Mouse (Mus musculus): ENCODE measurements at regions not wholly inside any gene's neighbourhood (a gene's known extent, or its start where the extent isn't known, plus 50 kb on each side); places are given as distances from the start of the nearest gene placed in this dataset.

GRCm38 (mm10) chr2:172801804-172802203 is 138.3 kb downstream of the Bmp7 start:
- H3K9me3 ChIP-seq (ENCODE audit: control insufficient read depth, low read length) = no peaks in the 10 kb centered on the region
- ATAC-seq (ENCODE audit: insufficient read depth) = no peak
- WGBS (ENCODE audit: insufficient replicate concordance) = 16% methylated on average over 3 of the region's 4 CpGs
- H3K4me2 ChIP-seq (ENCODE audit: low read depth) = no peak overlapping the region
- no peak overlapping the region for H3K9ac ChIP-seq (replicated peaks)
- no peak for TF ChIP-seq EP300 (IDR thresholded peaks at IDR 0.05; ENCODE audit: low read depth)
- no peak for TF ChIP-seq CTCF (IDR thresholded peaks at IDR 0.05; ENCODE audit: low read depth)
- H3K27me3 ChIP-seq (ENCODE audit: control insufficient read depth, insufficient read depth, low read length) = no peaks in the 10 kb centered on the region
- DNase-seq (ENCODE audit: low read depth in 3 of 3, low spot score in 3 of 3) = no peak
- no peaks in the 10 kb centered on the region for H3K4me1 ChIP-seq (replicated peaks; ENCODE audit: control insufficient read depth in 2 of 2, insufficient read depth in 2 of 2, low read length in 1 of 2)
- H3K36me3 ChIP-seq (replicated peaks; ENCODE audit: control insufficient read depth, insufficient read depth, low read depth) = no peaks in the 10 kb centered on the region
- H3K27ac ChIP-seq = no peak overlapping the region
- no peak overlapping the region for H3K4me3 ChIP-seq (ENCODE audit: insufficient read depth in 1 of 2, low read depth in 2 of 2, low read length in 2 of 2)

GRCm38 (mm10) chr2:172807446-172807845 is 132.7 kb downstream of the Bmp7 start:
- no peak overlapping the region for H3K4me2 ChIP-seq (ENCODE audit: low read depth)
- no peak for DNase-seq (ENCODE audit: low read depth in 3 of 3, low spot score in 3 of 3)
- no peaks in the 10 kb centered on the region for H3K9me3 ChIP-seq (ENCODE audit: control insufficient read depth, low read length)
- H3K27ac ChIP-seq = no peak overlapping the region
- no peaks in the 10 kb centered on the region for H3K4me1 ChIP-seq (replicated peaks; ENCODE audit: control insufficient read depth in 2 of 2, insufficient read depth in 2 of 2, low read length in 1 of 2)
- no peak for ATAC-seq (ENCODE audit: insufficient read depth)
- no peak overlapping the region for H3K9ac ChIP-seq (replicated peaks)
- H3K36me3 ChIP-seq (replicated peaks; ENCODE audit: control insufficient read depth, insufficient read depth, low read depth) = no peaks in the 10 kb centered on the region
- WGBS (ENCODE audit: insufficient replicate concordance) = 59% methylated on average over 4 of the region's 4 CpGs
- TF ChIP-seq CTCF (IDR thresholded peaks at IDR 0.05; ENCODE audit: low read depth) = no peak
- TF ChIP-seq EP300 (IDR thresholded peaks at IDR 0.05; ENCODE audit: low read depth) = no peak
- no peaks in the 10 kb centered on the region for H3K27me3 ChIP-seq (ENCODE audit: control insufficient read depth, insufficient read depth, low read length)
- no peak overlapping the region for H3K4me3 ChIP-seq (ENCODE audit: insufficient read depth in 1 of 2, low read depth in 2 of 2, low read length in 2 of 2)

GRCm38 (mm10) chr2:172809306-172809705 is 130.8 kb downstream of the Bmp7 start:
- Histone ChIP-seq H3K27me3 (ENCODE audit: control insufficient read depth, insufficient read depth, low read length) (no peaks in the 10 kb centered on the region), H3K36me3 (replicated peaks; ENCODE audit: control insufficient read depth, insufficient read depth, low read depth) (no peaks in the 10 kb centered on the region), H3K9me3 (ENCODE audit: control insufficient read depth, low read length) (no peaks in the 10 kb centered on the region), H3K4me2 (ENCODE audit: low read depth) (no peak overlapping the region), H3K27ac (no peak overlapping the region), H3K4me3 (ENCODE audit: insufficient read depth in 1 of 2, low read depth in 2 of 2, low read length in 2 of 2) (no peak overlapping the region), H3K9ac (replicated peaks) (no peak overlapping the region), H3K4me1 (replicated peaks; ENCODE audit: control insufficient read depth in 2 of 2, insufficient read depth in 2 of 2, low read length in 1 of 2) (no peaks in the 10 kb centered on the region)
- TF ChIP-seq EP300 (IDR thresholded peaks at IDR 0.05; ENCODE audit: low read depth) = no peak
- TF ChIP-seq CTCF (IDR thresholded peaks at IDR 0.05; ENCODE audit: low read depth) = no peak
- ATAC-seq (ENCODE audit: insufficient read depth) (no peak), DNase-seq (ENCODE audit: low read depth in 3 of 3, low spot score in 3 of 3) (no peak)
- WGBS (ENCODE audit: insufficient replicate concordance) = 56% methylated on average over 2 of the region's 2 CpGs

- no peak overlapping the region for H3K9ac ChIP-seq (replicated peaks)
- H3K4me1 ChIP-seq (replicated peaks; ENCODE audit: control insufficient read depth in 2 of 2, insufficient read depth in 2 of 2, low read length in 1 of 2) = no peaks in the 10 kb centered on the region
- TF ChIP-seq EP300 (IDR thresholded peaks at IDR 0.05; ENCODE audit: low read depth) = no peak
- TF ChIP-seq CTCF (IDR thresholded peaks at IDR 0.05; ENCODE audit: low read depth) = no peak
- no peak overlapping the region for H3K4me2 ChIP-seq (ENCODE audit: low read depth)
- DNase-seq (ENCODE audit: low read depth in 3 of 3, low spot score in 3 of 3) (no peak), ATAC-seq (ENCODE audit: insufficient read depth) (no peak)
- no peaks in the 10 kb centered on the region for H3K9me3 ChIP-seq (ENCODE audit: control insufficient read depth, low read length)
- H3K4me3 ChIP-seq (ENCODE audit: insufficient read depth in 1 of 2, low read depth in 2 of 2, low read length in 2 of 2) = no peak overlapping the region
- WGBS (ENCODE audit: insufficient replicate concordance) = 68% methylated on average over 11 of the region's 11 CpGs
- H3K27me3 ChIP-seq (ENCODE audit: control insufficient read depth, insufficient read depth, low read length) = no peaks in the 10 kb centered on the region
- no peaks in the 10 kb centered on the region for H3K36me3 ChIP-seq (replicated peaks; ENCODE audit: control insufficient read depth, insufficient read depth, low read depth)
- no peak overlapping the region for H3K27ac ChIP-seq
Measured at GRCm38 (mm10) chr2:172813319-172813718, 126.8 kb downstream of the Bmp7 start.

- H3K4me2 ChIP-seq (ENCODE audit: low read depth) = no peak overlapping the region
- H3K27me3 ChIP-seq (ENCODE audit: control insufficient read depth, insufficient read depth, low read length) = no peaks in the 10 kb centered on the region
- no peak overlapping the region for H3K4me3 ChIP-seq (ENCODE audit: insufficient read depth in 1 of 2, low read depth in 2 of 2, low read length in 2 of 2)
- H3K4me1 ChIP-seq (replicated peaks; ENCODE audit: control insufficient read depth in 2 of 2, insufficient read depth in 2 of 2, low read length in 1 of 2) = no peaks in the 10 kb centered on the region
- no peak overlapping the region for H3K27ac ChIP-seq
- TF ChIP-seq EP300 (IDR thresholded peaks at IDR 0.05; ENCODE audit: low read depth) = no peak
- TF ChIP-seq CTCF (IDR thresholded peaks at IDR 0.05; ENCODE audit: low read depth) = no peak
- no peaks in the 10 kb centered on the region for H3K36me3 ChIP-seq (replicated peaks; ENCODE audit: control insufficient read depth, insufficient read depth, low read depth)
- no peak for ATAC-seq (ENCODE audit: insufficient read depth)
- H3K9ac ChIP-seq (replicated peaks) = no peak overlapping the region
- 39% methylated on average over 4 of the region's 4 CpGs for WGBS (ENCODE audit: insufficient replicate concordance)
- no peak for DNase-seq (ENCODE audit: low read depth in 3 of 3, low spot score in 3 of 3)
- H3K9me3 ChIP-seq (ENCODE audit: control insufficient read depth, low read length) = no peaks in the 10 kb centered on the region
Measured at GRCm38 (mm10) chr2:172813906-172814305, 126.2 kb downstream of the Bmp7 start.

All from liver, embryonic 14.5 days (tissue).